Mouse (Mus musculus) limb, embryonic 14.5 days (tissue): ENCODE measurements at regions not wholly inside any gene's neighbourhood (a gene's known extent, or its start where the extent isn't known, plus 50 kb on each side); places are given as distances from the start of the nearest gene placed in this dataset.

Experiments used
- ATAC-seq: fragments of 200-750 bp; cut with Nextera tagmentation; 2 replicates; pipeline ENCODE4 v1.8.0; 2017; ENCODE audit warnings: low read depth, moderate number of reproducible peaks, moderate TSS enrichment; ENCODE audit not compliant: low FRiP score
- DNase-seq: peaks from one replicate; pipeline ENCODE4 v3.0.0-alpha.2; 2015; ENCODE audit warnings: low spot score
- H3K27ac ChIP-seq: fragments of 300-500 bp; sonication (generic); replicated peaks from 2 replicates; pipeline ENCODE4 v1.5.1; 2014; ENCODE audit warnings: low read depth, mild to moderate bottlenecking, low read length, moderate library complexity, mixed read lengths
- H3K27me3 ChIP-seq: fragments of 300-500 bp; sonication (generic); 2 replicates; pipeline ENCODE4 v1.6.1; 2014; ENCODE audit warnings: low read length, mixed read lengths; ENCODE audit not compliant: control insufficient read depth, insufficient read depth
- H3K36me3 ChIP-seq: fragments of 300-500 bp; sonication (generic); 2 replicates; pipeline ENCODE4 v1.6.1; 2014; ENCODE audit warnings: mild to moderate bottlenecking, low read length, moderate library complexity, mixed read lengths; ENCODE audit not compliant: control insufficient read depth, insufficient read depth
- H3K4me1 ChIP-seq: fragments of 300-500 bp; sonication (generic); 2 replicates; pipeline ENCODE4 v1.6.1; 2014; ENCODE audit warnings: antibody characterized with exemption, low read length, mixed read lengths; ENCODE audit not compliant: control insufficient read depth, insufficient read depth
- H3K4me2 ChIP-seq: fragments of 300-500 bp; sonication (generic); replicated peaks from 2 replicates; pipeline ENCODE4 v1.6.1; 2014; ENCODE audit warnings: low read depth, mild to moderate bottlenecking, low read length, moderate library complexity; ENCODE audit not compliant: severe bottlenecking
- H3K4me3 ChIP-seq: fragments of 300-500 bp; sonication (generic); replicated peaks from 2 replicates; pipeline ENCODE4 v1.5.1; 2014; ENCODE audit warnings: low read length
- H3K9ac ChIP-seq: fragments of 300-500 bp; sonication (generic); 2 replicates; pipeline ENCODE4 v1.6.1; 2014; ENCODE audit warnings: mild to moderate bottlenecking, low read depth, low read length, moderate library complexity; ENCODE audit not compliant: severe bottlenecking
- H3K9me3 ChIP-seq: fragments of 300-500 bp; sonication (generic); 2 replicates; pipeline ENCODE4 v1.6.1; 2016; ENCODE audit warnings: low read length; ENCODE audit not compliant: control insufficient read depth
- POLR2A ChIP-seq: fragments of 200-500 bp; IDR thresholded peaks from 2 replicates; pipeline ENCODE4 v1.8.0; 2012; ENCODE audit warnings: inconsistent platforms, mild to moderate bottlenecking, moderate library complexity, borderline replicate concordance; ENCODE audit not compliant: insufficient read depth, insufficient read length; ENCODE audit errors: extremely low read depth
- WGBS: fragments of 180-500 bp; shearing (Covaris S2); extraction: QIAGEN DNeasy Blood & Tissue Kit; methylation state at CpG from one replicate; pipeline ENCODE4 v1.1.7; 2014; 5-methylcytosine and 5-hydroxymethylcytosine counted together

DNA sequence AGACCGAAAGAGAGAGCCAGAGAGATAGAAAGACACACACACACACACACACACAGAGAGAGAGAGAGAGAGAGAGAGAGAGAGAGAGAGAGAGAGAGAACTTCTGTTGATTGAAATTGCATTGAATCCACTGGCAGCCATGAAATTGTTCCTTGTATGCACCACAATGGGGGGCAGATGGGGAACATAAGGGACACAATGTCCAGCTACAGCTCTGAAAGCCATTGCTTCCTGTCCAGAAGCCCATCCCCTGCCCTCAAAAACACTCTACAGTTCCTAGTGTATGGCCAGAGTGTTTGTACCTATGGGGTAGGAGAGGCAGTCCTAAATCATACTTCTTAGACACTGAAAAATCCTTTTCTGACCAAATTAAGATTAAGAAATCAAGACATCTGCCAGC, 270.9 kb upstream of the Nrp1 start:
- Histone ChIP-seq H3K4me2 (no peak overlapping the region), H3K9me3 (no peaks in the 10 kb centered on the region), H3K9ac (no peak overlapping the region), H3K36me3 (no peaks in the 10 kb centered on the region), H3K4me3 (no peak overlapping the region), H3K27ac (no peak overlapping the region), H3K4me1 (no peaks in the 10 kb centered on the region), H3K27me3 (no peaks in the 10 kb centered on the region)
- no peak for DNase-seq
- ATAC-seq: no peak
- TF ChIP-seq POLR2A: no peak
- 84% methylated on average over 1 of the region's 1 CpGs for WGBS

GRCm38 (mm10) chr8:128092826-128093225, 265.6 kb upstream of the Nrp1 start:
- no peaks in the 10 kb centered on the region for H3K27me3 ChIP-seq
- ATAC-seq (no peak), DNase-seq (no peak)
- no peaks in the 10 kb centered on the region for H3K36me3 ChIP-seq
- TF ChIP-seq POLR2A: no peak
- no peaks in the 10 kb centered on the region for H3K9me3 ChIP-seq
- H3K4me3 ChIP-seq: no peak overlapping the region
- no peak overlapping the region for H3K27ac ChIP-seq
- no peaks in the 10 kb centered on the region for H3K4me1 ChIP-seq
- no peak overlapping the region for H3K4me2 ChIP-seq
- WGBS: 88% methylated on average over 7 of the region's 7 CpGs
- H3K9ac ChIP-seq: no peak overlapping the region

DNA sequence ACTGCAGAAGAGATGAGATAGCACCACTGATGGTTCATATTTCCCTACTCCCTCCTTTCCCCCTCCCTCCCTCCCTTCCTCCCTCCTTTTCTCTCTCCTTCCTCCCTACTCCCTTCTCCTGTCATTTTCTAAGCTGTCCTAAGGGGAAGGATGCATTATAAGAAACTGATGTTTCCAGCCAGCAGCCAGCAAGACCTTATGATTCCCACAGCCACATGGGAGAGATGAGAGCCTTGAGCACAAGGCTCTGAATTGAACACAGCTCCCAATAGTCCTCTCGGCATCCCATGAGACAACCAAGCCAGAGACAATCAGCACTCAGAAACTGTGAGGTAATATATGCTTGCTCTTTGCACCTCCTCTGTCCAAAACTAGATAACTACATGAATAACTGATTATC, 263.0 kb upstream of the Nrp1 start:
- no peak for TF ChIP-seq POLR2A
- DNase-seq: no peak

DNA sequence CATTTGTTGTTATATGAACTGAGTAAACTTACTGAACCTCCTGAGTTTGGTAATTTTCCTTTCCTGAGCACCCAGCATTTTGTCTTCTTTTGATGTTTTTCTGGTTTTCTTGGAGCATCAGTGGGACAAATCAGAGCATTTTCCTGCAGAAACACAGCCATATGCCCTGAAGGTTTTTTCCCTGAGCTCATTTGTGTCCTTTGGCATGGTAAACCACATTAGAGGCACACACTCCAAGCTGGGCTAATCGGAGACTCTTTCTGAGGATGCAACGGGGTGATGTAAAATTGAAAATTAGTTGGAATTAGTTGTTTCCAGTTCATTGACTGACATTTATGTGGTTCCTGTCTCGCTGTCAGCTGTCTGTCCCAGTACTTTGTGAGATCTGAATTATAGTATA, 260.8 kb upstream of the Nrp1 start:
- 62% methylated on average over 3 of the region's 3 CpGs for WGBS
- no peaks in the 10 kb centered on the region for H3K9me3 ChIP-seq

More for the DNA sequence above, 263.0 kb upstream of the Nrp1 start:
- H3K4me3 ChIP-seq: no peak overlapping the region
- H3K9me3 ChIP-seq: no peaks in the 10 kb centered on the region
- no peak for ATAC-seq
- no peaks in the 10 kb centered on the region for H3K36me3 ChIP-seq
- no peaks in the 10 kb centered on the region for H3K4me1 ChIP-seq
- H3K27me3 ChIP-seq: no peaks in the 10 kb centered on the region
- no peak overlapping the region for H3K4me2 ChIP-seq
- no peak overlapping the region for H3K9ac ChIP-seq
- 90% methylated on average over 1 of the region's 1 CpGs for WGBS
- H3K27ac ChIP-seq: no peak overlapping the region

GRCm38 (mm10) chr8:128103380-128103779, 255.0 kb upstream of the Nrp1 start:
- Histone ChIP-seq H3K4me3 (no peak overlapping the region), H3K27ac (no peak overlapping the region), H3K36me3 (no peaks in the 10 kb centered on the region), H3K27me3 (no peaks in the 10 kb centered on the region), H3K9ac (no peak overlapping the region), H3K4me2 (no peak overlapping the region), H3K9me3 (no peaks in the 10 kb centered on the region), H3K4me1 (no peaks in the 10 kb centered on the region)
- TF ChIP-seq POLR2A: no peak
- ATAC-seq: no peak
- 85% methylated on average over 1 of the region's 1 CpGs for WGBS
- DNase-seq: no peak

More for the DNA sequence above, 260.8 kb upstream of the Nrp1 start:
- H3K27ac ChIP-seq: no peak overlapping the region
- no peaks in the 10 kb centered on the region for H3K27me3 ChIP-seq
- TF ChIP-seq POLR2A: no peak
- DNase-seq (no peak), ATAC-seq (no peak)
- no peaks in the 10 kb centered on the region for H3K36me3 ChIP-seq
- no peak overlapping the region for H3K4me3 ChIP-seq
- no peak overlapping the region for H3K9ac ChIP-seq
- no peaks in the 10 kb centered on the region for H3K4me1 ChIP-seq
- H3K4me2 ChIP-seq: no peak overlapping the region

DNA sequence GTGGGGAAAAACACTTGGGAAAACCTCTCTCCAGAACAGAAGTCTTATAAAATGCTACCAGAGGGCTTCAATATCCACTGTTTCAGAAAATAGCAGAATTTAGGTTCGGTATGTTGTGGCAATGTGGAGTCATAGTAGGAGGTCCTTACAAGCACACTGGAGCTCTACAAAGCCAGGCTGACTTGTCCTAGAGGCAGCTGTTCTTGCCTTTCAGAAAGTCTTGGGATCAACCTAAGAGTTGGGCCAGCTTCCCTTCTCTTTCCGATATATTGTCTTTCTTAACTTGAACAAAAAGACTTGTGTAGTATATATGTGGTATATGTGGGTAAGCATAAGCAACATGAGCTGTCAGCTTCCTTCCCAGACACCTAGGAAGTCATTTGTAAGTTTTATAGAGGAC, 251.8 kb upstream of the Nrp1 start:
- H3K4me2 ChIP-seq: no peak overlapping the region
- no peak for TF ChIP-seq POLR2A
- H3K36me3 ChIP-seq: no peaks in the 10 kb centered on the region
- ATAC-seq (no peak), DNase-seq (no peak)
- H3K27ac ChIP-seq: no peak overlapping the region
- H3K4me3 ChIP-seq: no peak overlapping the region
- H3K4me1 ChIP-seq: no peaks in the 10 kb centered on the region
- 56% methylated on average over 2 of the region's 2 CpGs for WGBS
- no peaks in the 10 kb centered on the region for H3K27me3 ChIP-seq
- H3K9me3 ChIP-seq: no peaks in the 10 kb centered on the region
- H3K9ac ChIP-seq: no peak overlapping the region
